Mouse (Mus musculus) adrenal gland, postnatal 4 days (tissue): ENCODE results near the gene Sytl1. TPM values are rescaled to one million over a fixed set of nuclear protein-coding genes. Genes with fewer than 3 reads are reported as not detected.

ENCODE experiments used
- DNase-seq, 2 experiments: peaks; one replicate each; pipeline ENCODE4 v3.0.0; 2021 to 2022; ENCODE audit warnings: low spot score in 2 of 2, mixed read lengths in 2 of 2
- long read RNA-seq, 2 experiments: library from polyadenylated mRNA; stranded (forward); transcript quantifications; one replicate each; pipeline ENCODE4 v2.0.0; 2021
- total RNA-seq, 2 experiments: library from RNA; stranded (reverse); gene quantifications; 2 replicates each; pipeline ENCODE4 v1.2.3; 2021

Gene Sytl1
- total RNA-seq, result 1 to 10 TPM; 1.5 to 2.4 TPM
- long read RNA-seq, experiment 1, partial matches to known transcripts, result 0 of 1 reads
- long read RNA-seq, experiment 1, other reads (novel, unspliced or antisense), result 1 of 1 reads
- long read RNA-seq, experiment 2, partial matches to known transcripts, result 0 of 2 reads
- long read RNA-seq, experiment 2, other reads (novel, unspliced or antisense), result 1 of 2 reads

- no peak for DNase-seq
Observed at GRCm38 (mm10) chr4:133262882-133263281, at the start of gene Sytl1. TSS of gene Sytl1 (minus strand) at chr4:133263113.

GRCm38 (mm10) chr4:133309948-133310347, 47.0 kb upstream of the Sytl1 start:
- DNase-seq, result peak; percentile 79 to 84

- no peak for DNase-seq
Observed at GRCm38 (mm10) chr4:133307331-133307730, 44.4 kb upstream of the Sytl1 start.

GRCm38 (mm10) chr4:133305825-133306224, 42.9 kb upstream of the Sytl1 start:
- no peak for DNase-seq

GRCm38 (mm10) chr4:133304770-133305169, 41.9 kb upstream of the Sytl1 start:
- DNase-seq, result no peak

- no peak for DNase-seq
Observed at GRCm38 (mm10) chr4:133302668-133303067, 39.8 kb upstream of the Sytl1 start.

- peak; percentile 46 to 52 for DNase-seq
Observed at GRCm38 (mm10) chr4:133301802-133302201, 38.9 kb upstream of the Sytl1 start.

- DNase-seq, result no peak
Observed at GRCm38 (mm10) chr4:133300421-133300820, 37.5 kb upstream of the Sytl1 start.

- no peak for DNase-seq
Observed at GRCm38 (mm10) chr4:133299701-133300100, 36.8 kb upstream of the Sytl1 start.

GRCm38 (mm10) chr4:133298516-133299365, 35.8 kb upstream of the Sytl1 start:
- DNase-seq, result no peak

- peak; percentile 48 to 60 for DNase-seq
Observed at GRCm38 (mm10) chr4:133297801-133298238, 34.9 kb upstream of the Sytl1 start.

- DNase-seq, result no peak
Observed at GRCm38 (mm10) chr4:133297360-133297759, 34.4 kb upstream of the Sytl1 start.

GRCm38 (mm10) chr4:133294084-133294483, 31.2 kb upstream of the Sytl1 start:
- no peak for DNase-seq

GRCm38 (mm10) chr4:133292901-133293843, 30.3 kb upstream of the Sytl1 start:
- no peak for DNase-seq

GRCm38 (mm10) chr4:133292405-133292804, 29.5 kb upstream of the Sytl1 start:
- no peak for DNase-seq

GRCm38 (mm10) chr4:133291255-133291654, 28.3 kb upstream of the Sytl1 start:
- DNase-seq, result no peak

- DNase-seq, result no peak
Observed at GRCm38 (mm10) chr4:133286476-133287077, 23.7 kb upstream of the Sytl1 start.

- DNase-seq, result no peak
Observed at GRCm38 (mm10) chr4:133285950-133286349, 23.0 kb upstream of the Sytl1 start.

- no peak for DNase-seq
Observed at GRCm38 (mm10) chr4:133285299-133285698, 22.4 kb upstream of the Sytl1 start.

GRCm38 (mm10) chr4:133282656-133283055, 19.7 kb upstream of the Sytl1 start:
- DNase-seq, result no peak

- no peak for DNase-seq
Observed at GRCm38 (mm10) chr4:133281951-133282481, 19.1 kb upstream of the Sytl1 start.
